Mouse (Mus musculus) liver, postnatal 0 days (tissue): ENCODE measurements at regions not wholly inside any gene's neighbourhood (a gene's known extent, or its start where the extent isn't known, plus 50 kb on each side); places are given as distances from the start of the nearest gene placed in this dataset.
"Not testable (repeated sequence)": the region's sequence is repeated elsewhere in the genome, so short reads cannot be mapped to it uniquely, and the experiment has no call there.

ENCODE experiments used
- ATAC-seq: fragments of 200-750 bp; cut with Nextera tagmentation; 2 replicates; pipeline ENCODE4 v1.8.0; 2017; ENCODE audit warnings: mild to moderate bottlenecking, moderate library complexity
- DNase-seq: peaks from one replicate; pipeline ENCODE4 v3.0.0-alpha.2; 2016
- H3K27ac ChIP-seq: fragments of 300-500 bp; sonication (generic); 2 replicates; pipeline ENCODE4 v1.5.1; 2014; ENCODE audit warnings: antibody characterized with exemption, moderate library complexity, mild to moderate bottlenecking, low read depth
- H3K27me3 ChIP-seq: fragments of 300-500 bp; sonication (generic); 2 replicates; pipeline ENCODE4 v1.6.1; 2014; ENCODE audit warnings: low read length, control low read depth, mixed read lengths; ENCODE audit not compliant: insufficient read depth
- H3K36me3 ChIP-seq: fragments of 300-500 bp; sonication (generic); replicated peaks from 2 replicates; pipeline ENCODE4 v1.6.1; 2014; ENCODE audit warnings: mild to moderate bottlenecking, control low read depth, low read length, moderate library complexity, mixed read lengths; ENCODE audit not compliant: insufficient read depth
- H3K4me1 ChIP-seq: fragments of 300-500 bp; sonication (generic); 2 replicates; pipeline ENCODE4 v1.6.1; 2014; ENCODE audit warnings: antibody characterized with exemption, mild to moderate bottlenecking, control low read depth; ENCODE audit not compliant: insufficient read depth
- H3K4me2 ChIP-seq: fragments of 300-500 bp; sonication (generic); 2 replicates; pipeline ENCODE4 v1.6.1; 2014; ENCODE audit warnings: low read depth, mild to moderate bottlenecking, low read length, moderate library complexity, mixed read lengths
- H3K4me3 ChIP-seq: fragments of 300-500 bp; sonication (generic); 2 replicates; pipeline ENCODE4 v1.5.1; 2014; ENCODE audit warnings: low read depth, low read length
- H3K9ac ChIP-seq: fragments of 300-500 bp; sonication (generic); replicated peaks from 2 replicates; pipeline ENCODE4 v1.6.1; 2014; ENCODE audit warnings: mild to moderate bottlenecking, moderate library complexity
- H3K9me3 ChIP-seq: fragments of 300-500 bp; sonication (generic); 2 replicates; pipeline ENCODE4 v1.6.1; 2016; ENCODE audit warnings: mild to moderate bottlenecking, control low read depth, low read length, mixed read lengths
- WGBS: fragments of 180-500 bp; shearing (Covaris S2); extraction: QIAGEN DNeasy Blood & Tissue Kit; methylation state at CpG from one replicate; pipeline ENCODE4 v1.1.7; 2014; ENCODE audit not compliant: insufficient replicate concordance; 5-methylcytosine and 5-hydroxymethylcytosine counted together

GRCm38 (mm10) chr4:122455100-122455499 lies 234.0 kb upstream of the 9530002B09Rik start:
- not testable (repeated sequence) for H3K36me3 ChIP-seq, H3K27ac ChIP-seq, H3K4me2 ChIP-seq, H3K27me3 ChIP-seq, H3K4me3 ChIP-seq, H3K9me3 ChIP-seq, H3K9ac ChIP-seq, DNase-seq, H3K4me1 ChIP-seq
- WGBS, result no CpG with 5 or more reads among the region's 21 CpGs
- peak; percentile 100 for ATAC-seq
